Mouse (Mus musculus) hindbrain, postnatal 0 days (tissue): Measurements from ENCODE around the gene Sin3a. TPM values are rescaled to one million over a fixed set of nuclear protein-coding genes. Genes with fewer than 3 reads are reported as not detected.

Source experiments
- ATAC-seq: fragments of 200-750 bp; cut with Nextera tagmentation; 2 replicates; pipeline ENCODE4 v1.8.0; 2017; ENCODE audit warnings: mild to moderate bottlenecking, moderate TSS enrichment, moderate library complexity
- DNase-seq: peaks from one replicate; pipeline ENCODE4 v3.0.0-alpha.2; 2015; ENCODE audit warnings: low spot score
- H3K27ac ChIP-seq: fragments of 300-500 bp; sonication (generic); 2 replicates; pipeline ENCODE4 v1.5.1; 2014; ENCODE audit warnings: mild to moderate bottlenecking
- H3K27me3 ChIP-seq: fragments of 300-500 bp; sonication (generic); 2 replicates; pipeline ENCODE4 v1.6.1; 2014; ENCODE audit warnings: low read length, mixed read lengths; ENCODE audit not compliant: insufficient read depth
- H3K36me3 ChIP-seq: fragments of 300-500 bp; sonication (generic); 2 replicates; pipeline ENCODE4 v1.6.1; 2014; ENCODE audit warnings: low read length, mixed read lengths; ENCODE audit not compliant: insufficient read depth
- H3K4me1 ChIP-seq: fragments of 300-500 bp; sonication (generic); 2 replicates; pipeline ENCODE4 v1.6.1; 2014; ENCODE audit warnings: antibody characterized with exemption, low read length, mixed read lengths; ENCODE audit not compliant: insufficient read depth
- H3K4me2 ChIP-seq: fragments of 300-500 bp; sonication (generic); 2 replicates; pipeline ENCODE4 v1.6.1; 2014; ENCODE audit warnings: low read depth, mild to moderate bottlenecking, low read length, moderate library complexity, mixed read lengths
- H3K4me3 ChIP-seq: fragments of 300-500 bp; sonication (generic); 2 replicates; pipeline ENCODE4 v1.5.1; 2014; ENCODE audit warnings: low read length
- H3K9ac ChIP-seq: fragments of 300-500 bp; sonication (generic); replicated peaks from 2 replicates; pipeline ENCODE4 v1.6.1; 2014; ENCODE audit warnings: mild to moderate bottlenecking, low read length, moderate library complexity, mixed read lengths
- H3K9me3 ChIP-seq: fragments of 300-500 bp; sonication (generic); 2 replicates; pipeline ENCODE4 v1.6.1; 2016; ENCODE audit warnings: low read length, mixed read lengths
- CTCF ChIP-seq: IDR thresholded peaks from 2 replicates; pipeline ENCODE4 v1.5.1; 2016; ENCODE audit warnings: antibody characterized with exemption, control low read depth, low read depth
- WGBS: fragments of 180-500 bp; shearing (Covaris S2); extraction: QIAGEN DNeasy Blood & Tissue Kit; methylation state at CpG from one replicate; pipeline ENCODE4 v1.1.7; 2014; 5-methylcytosine and 5-hydroxymethylcytosine counted together
- polyA plus RNA-seq: library from polyadenylated mRNA; unstranded; fragments of >200 nt; fragmentation: Nextera tagmentation; extraction: Ambion mirVana; gene quantifications from 2 replicates; pipeline ENCODE4 v1.2.1, GENCODE M21; 2015
- total RNA-seq: library from RNA; depleted of rRNA; stranded (reverse); fragments of >200 nt; gene quantifications from 2 replicates; pipeline ENCODE4 v1.2.3, GENCODE M21; 2014

Sin3a gene
- total and polyA plus RNA-seq, 2 experiments from 2014 or later: 16.4 to 45.7 TPM

- Histone ChIP-seq H3K9ac (no peak overlapping the region), H3K27ac (no peak overlapping the region), H3K4me1 (no peaks in the 10 kb centered on the region), H3K4me2 (no peak overlapping the region), H3K4me3 (no peak overlapping the region), H3K9me3 (no peaks in the 10 kb centered on the region), H3K27me3 (no peaks in the 10 kb centered on the region), H3K36me3 (peaks cover 34% of the 10 kb centered on the region; the same call in 1 of the 2 replicates)
- WGBS: 82% methylated on average over 6 of the region's 6 CpGs
- ATAC-seq: no peak
- TF ChIP-seq CTCF: no peak
- DNase-seq: no peak
These were observed 65.4 kb downstream of the Sin3a start for GRCm38 (mm10) chr9:57137246-57137645.

- Histone ChIP-seq H3K4me2 (no peak overlapping the region), H3K9me3 (no peaks in the 10 kb centered on the region), H3K27ac (no peak overlapping the region), H3K4me1 (no peaks in the 10 kb centered on the region), H3K9ac (no peak overlapping the region), H3K36me3 (peaks cover 34% of the 10 kb centered on the region; the same call in 1 of the 2 replicates), H3K27me3 (no peaks in the 10 kb centered on the region), H3K4me3 (no peak overlapping the region)
- no peak for ATAC-seq
- DNase-seq: no peak
- TF ChIP-seq CTCF: no peak
- WGBS: 91% methylated on average over 9 of the region's 9 CpGs
These were observed 65.9 kb downstream of the Sin3a start for GRCm38 (mm10) chr9:57137777-57138176.

- 99% methylated on average over 6 of the region's 6 CpGs for WGBS
- DNase-seq: no peak
These were observed 66.7 kb downstream of the Sin3a start for GRCm38 (mm10) chr9:57138507-57138906.

GRCm38 (mm10) chr9:57139110-57139509 is 67.3 kb downstream of the Sin3a start:
- H3K36me3 ChIP-seq: peaks cover 34% of the 10 kb centered on the region; the same call in 1 of the 2 replicates

More at GRCm38 (mm10) chr9:57138507-57138906, 66.7 kb downstream of the Sin3a start:
- no peak overlapping the region for H3K4me3 ChIP-seq
- no peak overlapping the region for H3K27ac ChIP-seq
- no peak overlapping the region for H3K4me2 ChIP-seq
- H3K9ac ChIP-seq: no peak overlapping the region
- H3K36me3 ChIP-seq: peaks cover 34% of the 10 kb centered on the region; the same call in 1 of the 2 replicates
- H3K27me3 ChIP-seq: no peaks in the 10 kb centered on the region
- TF ChIP-seq CTCF: no peak
- no peaks in the 10 kb centered on the region for H3K4me1 ChIP-seq
- no peak for ATAC-seq
- H3K9me3 ChIP-seq: no peaks in the 10 kb centered on the region

GRCm38 (mm10) chr9:57139571-57139970 is 67.7 kb downstream of the Sin3a start:
- DNase-seq (no peak), ATAC-seq (0 out of 2 replicates have a peak, but pooled peaks have one; percentile 21)
- 94% methylated on average over 5 of the region's 5 CpGs for WGBS
- H3K27me3 ChIP-seq: no peaks in the 10 kb centered on the region
- no peak overlapping the region for H3K9ac ChIP-seq
- H3K9me3 ChIP-seq: no peaks in the 10 kb centered on the region
- peaks cover 31% of the 10 kb centered on the region; the same call in 1 of the 2 replicates for H3K36me3 ChIP-seq
- TF ChIP-seq CTCF: no peak
- no peak overlapping the region for H3K4me2 ChIP-seq
- no peak overlapping the region for H3K27ac ChIP-seq
- no peak overlapping the region for H3K4me3 ChIP-seq
- H3K4me1 ChIP-seq: no peaks in the 10 kb centered on the region

More at GRCm38 (mm10) chr9:57139110-57139509, 67.3 kb downstream of the Sin3a start:
- Histone ChIP-seq H3K4me2 (no peak overlapping the region), H3K27me3 (no peaks in the 10 kb centered on the region), H3K4me3 (no peak overlapping the region), H3K9ac (no peak overlapping the region), H3K27ac (no peak overlapping the region), H3K9me3 (no peaks in the 10 kb centered on the region), H3K4me1 (no peaks in the 10 kb centered on the region)
- ATAC-seq (no peak), DNase-seq (no peak)
- WGBS: 87% methylated on average over 9 of the region's 9 CpGs
- no peak for TF ChIP-seq CTCF

GRCm38 (mm10) chr9:57141417-57142353 is 69.8 kb downstream of the Sin3a start:
- Histone ChIP-seq H3K9me3 (no peaks in the 10 kb centered on the region), H3K27me3 (no peaks in the 10 kb centered on the region), H3K4me2 (no peak overlapping the region), H3K4me3 (no peak overlapping the region), H3K9ac (no peak overlapping the region), H3K27ac (no peak overlapping the region), H3K36me3 (peaks cover 17% of the 10 kb centered on the region; the same call in 1 of the 2 replicates), H3K4me1 (peaks cover 1% of the 10 kb centered on the region; the same call in 1 of the 2 replicates)
- TF ChIP-seq CTCF: no peak
- 90% methylated on average over 17 of the region's 17 CpGs for WGBS
- ATAC-seq: no peak
- DNase-seq: no peak

- Histone ChIP-seq H3K9me3 (no peaks in the 10 kb centered on the region), H3K4me2 (no peak overlapping the region), H3K9ac (no peak overlapping the region), H3K36me3 (peaks cover 17% of the 10 kb centered on the region; the same call in 1 of the 2 replicates), H3K4me1 (peaks cover 8% of the 10 kb centered on the region), H3K4me3 (no peak overlapping the region), H3K27me3 (no peaks in the 10 kb centered on the region), H3K27ac (no peak overlapping the region)
- ATAC-seq: no peak
- DNase-seq: no peak
- WGBS: 81% methylated on average over 11 of the region's 11 CpGs
- no peak for TF ChIP-seq CTCF
These were observed 71.4 kb downstream of the Sin3a start for GRCm38 (mm10) chr9:57143212-57143611.
